ENCODE assay signal across 8 mouse cellular contexts in the genomic region with DNA sequence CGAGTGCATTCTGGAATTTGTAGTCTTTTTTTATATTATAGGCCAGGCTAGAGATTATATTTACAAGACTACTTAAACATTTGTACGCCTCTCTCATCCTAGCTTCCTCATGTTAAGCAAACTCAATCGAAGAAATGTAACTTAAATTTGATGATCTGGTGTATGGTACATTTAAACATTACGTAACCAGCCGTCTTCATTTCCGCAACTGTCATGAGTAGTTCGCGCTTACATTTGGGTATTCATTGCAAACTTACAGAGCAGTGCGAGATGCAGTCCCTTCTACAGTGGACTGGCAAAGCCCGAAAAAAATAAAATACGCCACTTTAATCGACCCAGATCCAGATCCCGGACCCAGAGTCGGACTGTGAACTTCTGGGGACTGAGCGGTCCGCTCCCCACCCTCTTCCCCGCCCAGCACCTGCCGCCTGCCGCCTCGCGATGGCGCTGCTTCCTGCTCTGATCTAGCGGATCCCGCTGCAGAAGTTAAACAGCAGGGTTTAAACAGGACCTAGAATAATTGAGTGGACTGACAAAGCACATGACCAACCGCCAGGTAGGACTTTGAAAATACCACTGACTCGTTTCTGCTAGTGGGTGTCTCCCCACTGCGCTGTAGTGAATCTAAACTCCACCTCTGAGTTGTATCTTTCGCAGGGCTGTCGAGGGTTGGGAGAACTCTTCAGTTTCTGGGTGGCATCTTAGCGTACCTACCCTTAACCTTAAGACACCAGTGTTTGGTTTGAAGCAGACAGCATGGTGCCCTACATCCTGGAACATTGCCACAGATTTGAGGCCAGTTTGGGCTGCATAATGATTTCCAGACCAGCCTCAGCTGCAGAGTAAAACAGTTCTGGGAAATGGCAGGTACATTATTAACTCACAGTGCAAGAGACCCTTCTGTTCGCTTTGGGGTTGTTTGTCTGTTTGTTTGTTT. TPM values are rescaled to one million over a fixed set of nuclear protein-coding genes. Genes with fewer than 3 reads are reported as not detected.
A peak's percentile ranks its signal among the peaks of the same experiment; 100 is the strongest.
DNase-seq lines count a peak whose midpoint lies in the region; ATAC-seq and TF ChIP-seq lines count a peak whose summit lies in the region.

No protein-coding gene starts in this region.

- no peak for TF ChIP-seq EP300 in CH12.LX (IDR thresholded peaks at IDR 0.05; ENCODE audit: low read length)
- no peak for TF ChIP-seq EP300 in heart, postnatal 0 days (IDR thresholded peaks at IDR 0.05; ENCODE audit: low read depth)
- peak; percentile 27 for TF ChIP-seq EP300 in liver, postnatal 0 days (IDR thresholded peaks at IDR 0.05; ENCODE audit: low read depth)

- dilution Hi-C loops in CH12.LX (cut with MboI; ENCODE audit: extremely low pct_ligation_motif_present, extremely low pct_unique_long_range_greater_than_20kb, low sequenced_read_pairs): no loop called here

- peak overlapping the region; percentile 86 for H3K4me2 ChIP-seq in CH12.LX (ENCODE audit: insufficient read depth, low read depth, poor library complexity, severe bottlenecking)
- H3K4me2 ChIP-seq in forebrain, embryonic 11.5 days (ENCODE audit: low read depth, low read length, severe bottlenecking): peak overlapping the region; percentile 64
- peak overlapping the region; percentile 68 for H3K4me2 ChIP-seq in heart, postnatal 0 days (ENCODE audit: low read depth, low read length)
- peak overlapping the region; percentile 68 for H3K4me2 ChIP-seq in liver, postnatal 0 days (ENCODE audit: low read depth, low read length)
- H3K4me2 ChIP-seq in neural tube, embryonic 13.5 days: peak overlapping the region; percentile 56

- peak; percentile 66 for TF ChIP-seq POLR2A in CH12.LX (IDR thresholded peaks at IDR 0.05; ENCODE audit: low read depth, low read length)

- peaks cover 3 to 35% of the 10 kb centered on the region in 2 experiments for H3K4me1 ChIP-seq in CH12.LX (ENCODE audit: control insufficient read depth in 1 of 2, insufficient read depth in 2 of 2)
- H3K4me1 ChIP-seq in forebrain, embryonic 11.5 days (replicated peaks; ENCODE audit: control insufficient read depth, insufficient read depth, low read length): peaks cover 3% of the 10 kb centered on the region; the same call in 1 of the 2 replicates
- peaks cover 15% of the 10 kb centered on the region; the same call in 1 of the 2 replicates for H3K4me1 ChIP-seq in heart, postnatal 0 days (ENCODE audit: control insufficient read depth, insufficient read depth)
- H3K4me1 ChIP-seq in liver, postnatal 0 days (ENCODE audit: insufficient read depth): peaks cover 41% of the 10 kb centered on the region
- H3K4me1 ChIP-seq in neural tube, embryonic 13.5 days (replicated peaks): peaks cover 18% of the 10 kb centered on the region

- H3K9ac ChIP-seq in CH12.LX (ENCODE audit: insufficient read depth, low read depth): peak overlapping the region; percentile 58
- H3K9ac ChIP-seq in forebrain, embryonic 11.5 days (ENCODE audit: low read length): peak overlapping the region; percentile 55
- H3K9ac ChIP-seq in heart, postnatal 0 days (replicated peaks; ENCODE audit: low read depth, low read length): peak overlapping the region; percentile 37; the same call in 1 of the 2 replicates
- H3K9ac ChIP-seq in liver, postnatal 0 days (replicated peaks): peak overlapping the region; percentile 64
- H3K9ac ChIP-seq in neural tube, embryonic 13.5 days: peak overlapping the region; percentile 61

- peak overlapping the region; percentile 46 for H3K27ac ChIP-seq in CH12.LX (ENCODE audit: insufficient read depth, low read depth)
- H3K27ac ChIP-seq in forebrain, embryonic 11.5 days (ENCODE audit: low read depth, low read length): peak overlapping the region; percentile 72
- H3K27ac ChIP-seq in heart, postnatal 0 days (ENCODE audit: low read depth): peak overlapping the region; percentile 88
- peak overlapping the region; percentile 86 for H3K27ac ChIP-seq in liver, postnatal 0 days (ENCODE audit: low read depth)
- peak overlapping the region; percentile 74 for H3K27ac ChIP-seq in neural tube, embryonic 13.5 days (replicated peaks)

- in situ Hi-C loops in CH12.LX (cut with MboI; ENCODE audit: low pct_ligation_motif_present, low pct_unique_long_range_greater_than_20kb, low sequenced_read_pairs): loop anchor here (5.0 kb wide), 1 partner anchor 45 kb away; a partner anchor contains a TSS

- peaks cover 16% of the 10 kb centered on the region for H3K79me2 ChIP-seq in CH12.LX (replicated peaks; ENCODE audit: control insufficient read depth, extremely low read depth, insufficient read depth, poor library complexity, severe bottlenecking)

- no peaks in the 10 kb centered on the region for H3K27me3 ChIP-seq in CH12.LX (replicated peaks)
- no peaks in the 10 kb centered on the region for H3K27me3 ChIP-seq in forebrain, embryonic 11.5 days (ENCODE audit: control insufficient read depth, insufficient read depth, low read length)
- H3K27me3 ChIP-seq in heart, postnatal 0 days (ENCODE audit: control insufficient read depth, insufficient read depth, low read length): no peaks in the 10 kb centered on the region
- H3K27me3 ChIP-seq in liver, postnatal 0 days (ENCODE audit: insufficient read depth, low read length): no peaks in the 10 kb centered on the region
- H3K27me3 ChIP-seq in neural tube, embryonic 13.5 days: no peaks in the 10 kb centered on the region

- WGBS in forebrain, embryonic 11.5 days: 4% methylated on average over 31 of the region's 31 CpGs
- 3% methylated on average over 31 of the region's 31 CpGs for WGBS in heart, postnatal 0 days
- WGBS in liver, postnatal 0 days (ENCODE audit: insufficient replicate concordance): under 1% methylated on average over 30 of the region's 31 CpGs
- WGBS in neural tube, embryonic 13.5 days: 4% methylated on average over 31 of the region's 31 CpGs

- ATAC-seq in forebrain, embryonic 11.5 days (replicated peaks; ENCODE audit: low FRiP score): peak; percentile 80
- peak; percentile 80 for ATAC-seq in heart, postnatal 0 days (ENCODE audit: insufficient read depth, low read depth)
- peak; percentile 76 for ATAC-seq in liver, postnatal 0 days
- ATAC-seq in neural tube, embryonic 13.5 days (ENCODE audit: low read depth): peak; percentile 81

- peak; percentile 74 for TF ChIP-seq RAD21 in CH12.LX (IDR thresholded peaks at IDR 0.05; ENCODE audit: low read depth, low read length)

- peak; percentile 90 for DNase-seq in CH12.LX (ENCODE audit: extremely low read depth)
- peak; percentile 73 for DNase-seq in c-Kit-negative CD71-positive TER-119-positive erythroid progenitor cells, embryonic 14.5 days (ENCODE audit: low read depth, low spot score)
- peak; percentile 91 for DNase-seq in forebrain, embryonic 11.5 days (ENCODE audit: low spot score)
- DNase-seq in heart, postnatal 0 days (ENCODE audit: low spot score): peak; percentile 91
- peak; percentile 94 to 96 for DNase-seq in kidney, postnatal 36 days
- peak; percentile 92 for DNase-seq in liver, postnatal 0 days
- DNase-seq in testis, postnatal 14 days (ENCODE audit: low spot score): peak; percentile 79

- peak; percentile 8 to 94; a peak in 2 of 4 replicates for TF ChIP-seq CTCF in CH12.LX (conservative IDR thresholded peaks at IDR 0.05 in 1 of 2, IDR thresholded peaks at IDR 0.05 in 1 of 2; ENCODE audit: low read depth in 2 of 2, low read length in 2 of 2)
- peak; percentile 89 for TF ChIP-seq CTCF in heart, postnatal 0 days (IDR thresholded peaks at IDR 0.05; ENCODE audit: low read depth)
- TF ChIP-seq CTCF in liver, postnatal 0 days (IDR thresholded peaks at IDR 0.05; ENCODE audit: low read depth): peak; percentile 97

- H3K36me3 ChIP-seq in CH12.LX (replicated peaks in 1 of 2; ENCODE audit: control insufficient read depth in 1 of 2, insufficient read depth in 1 of 2, low read length in 1 of 2): peaks cover 15 to 31% of the 10 kb centered on the region in 2 experiments
- H3K36me3 ChIP-seq in forebrain, embryonic 11.5 days (ENCODE audit: control insufficient read depth, insufficient read depth, low read length): peaks cover 6% of the 10 kb centered on the region; the same call in 1 of the 2 replicates
- peaks cover 15% of the 10 kb centered on the region for H3K36me3 ChIP-seq in heart, postnatal 0 days (replicated peaks; ENCODE audit: control insufficient read depth, insufficient read depth, low read length)
- H3K36me3 ChIP-seq in liver, postnatal 0 days (replicated peaks; ENCODE audit: insufficient read depth, low read length): peaks cover 21% of the 10 kb centered on the region
- H3K36me3 ChIP-seq in neural tube, embryonic 13.5 days: peaks cover 20% of the 10 kb centered on the region

- H3K9me3 ChIP-seq in CH12.LX (replicated peaks; ENCODE audit: low read length): no peaks in the 10 kb centered on the region
- no peaks in the 10 kb centered on the region for H3K9me3 ChIP-seq in forebrain, embryonic 11.5 days (ENCODE audit: control insufficient read depth, low read length)
- H3K9me3 ChIP-seq in heart, postnatal 0 days (replicated peaks; ENCODE audit: control insufficient read depth, low read length): no peaks in the 10 kb centered on the region
- H3K9me3 ChIP-seq in liver, postnatal 0 days (ENCODE audit: low read length): no peaks in the 10 kb centered on the region
- H3K9me3 ChIP-seq in neural tube, embryonic 13.5 days: no peaks in the 10 kb centered on the region

- H3K4me3 ChIP-seq in CH12.LX (replicated peaks in 1 of 3; ENCODE audit: low read depth in 2 of 3, low read length in 2 of 3, poor library complexity in 1 of 3): peak overlapping the region; percentile 51 to 96 (median 63)
- peak overlapping the region; percentile 49 for H3K4me3 ChIP-seq in forebrain, embryonic 11.5 days (ENCODE audit: low read depth, low read length)
- peak overlapping the region; percentile 59 for H3K4me3 ChIP-seq in heart, postnatal 0 days (ENCODE audit: low read depth, low read length)
- H3K4me3 ChIP-seq in liver, postnatal 0 days (ENCODE audit: low read depth, low read length): peak overlapping the region; percentile 61
- H3K4me3 ChIP-seq in neural tube, embryonic 13.5 days: peak overlapping the region; percentile 49

RNA-seq across cellular contexts. Expression of a gene that starts 0.7 kb away (rescaled TPM):
- total RNA-seq in CH12.LX (2012; rRNA removed): 27.1 and 30.7 TPM in 2 replicates
- total RNA-seq in CH12.LX (2014; rRNA removed): 14.0 and 15.2 TPM in 2 replicates
- 70.8 and 97.1 TPM in 2 replicates for polyA plus RNA-seq in CH12.LX (2012; ENCODE audit: insufficient read length, low read depth)
- polyA plus RNA-seq in forebrain, embryonic 11.5 days (2014; fragmentation: Nextera tagmentation; extraction: Ambion mirVana): 100.0 and 111 TPM in 2 replicates
- 113 and 120 TPM in 2 replicates for total RNA-seq in heart, postnatal 0 days (2014; rRNA removed; ENCODE audit: low replicate concordance)
- 106 and 117 TPM in 2 replicates for polyA plus RNA-seq in heart, postnatal 0 days (2015; fragmentation: Nextera tagmentation; extraction: Ambion mirVana)
- 63.3 and 65.0 TPM in 2 replicates for polyA plus RNA-seq in liver, postnatal 0 days (2015; fragmentation: Nextera tagmentation; extraction: Ambion mirVana)
- polyA plus RNA-seq in neural tube, embryonic 13.5 days (2015; fragmentation: Nextera tagmentation; extraction: Ambion mirVana): 136 and 153 TPM in 2 replicates

RNA-seq across cellular contexts. Expression of a gene that starts 9.7 kb away (rescaled TPM):
- total RNA-seq in CH12.LX (2012; rRNA removed): 12.2 and 14.0 TPM in 2 replicates
- total RNA-seq in CH12.LX (2014; rRNA removed): 8.9 and 9.6 TPM in 2 replicates
- 15.7 and 16.8 TPM in 2 replicates for polyA plus RNA-seq in CH12.LX (2012; ENCODE audit: insufficient read length, low read depth)
- polyA plus RNA-seq in forebrain, embryonic 11.5 days (2014; fragmentation: Nextera tagmentation; extraction: Ambion mirVana): 1.6 and 2.2 TPM in 2 replicates
- total RNA-seq in heart, postnatal 0 days (2014; rRNA removed; ENCODE audit: low replicate concordance): 0.27 and 2.7 TPM in 2 replicates
- polyA plus RNA-seq in heart, postnatal 0 days (2015; fragmentation: Nextera tagmentation; extraction: Ambion mirVana): 0.42 and 0.47 TPM in 2 replicates
- 6.1 and 6.9 TPM in 2 replicates for polyA plus RNA-seq in liver, postnatal 0 days (2015; fragmentation: Nextera tagmentation; extraction: Ambion mirVana)
- polyA plus RNA-seq in neural tube, embryonic 13.5 days (2015; fragmentation: Nextera tagmentation; extraction: Ambion mirVana): 0.70 and 1.3 TPM in 2 replicates

RNA-seq across cellular contexts. Expression of a gene that starts 39.5 kb away (rescaled TPM):
- 0.21 and 0.38 TPM in 2 replicates for total RNA-seq in CH12.LX (2012; rRNA removed)
- 0.21 TPM in 1 of 2 replicates, not detected in the other for total RNA-seq in CH12.LX (2014; rRNA removed)
- 0.50 TPM in 1 of 2 replicates, not detected in the other for polyA plus RNA-seq in CH12.LX (2012; ENCODE audit: insufficient read length, low read depth)
- polyA plus RNA-seq in forebrain, embryonic 11.5 days (2014; fragmentation: Nextera tagmentation; extraction: Ambion mirVana): 3.4 and 3.8 TPM in 2 replicates
- 89.0 and 104 TPM in 2 replicates for total RNA-seq in heart, postnatal 0 days (2014; rRNA removed; ENCODE audit: low replicate concordance)
- polyA plus RNA-seq in heart, postnatal 0 days (2015; fragmentation: Nextera tagmentation; extraction: Ambion mirVana): 42.8 and 43.9 TPM in 2 replicates
- 5.7 and 7.4 TPM in 2 replicates for polyA plus RNA-seq in liver, postnatal 0 days (2015; fragmentation: Nextera tagmentation; extraction: Ambion mirVana)
- polyA plus RNA-seq in neural tube, embryonic 13.5 days (2015; fragmentation: Nextera tagmentation; extraction: Ambion mirVana): 4.3 and 5.5 TPM in 2 replicates

RNA-seq across cellular contexts. Expression of a gene that starts 43.5 kb away (rescaled TPM):
- total RNA-seq in CH12.LX (2012; rRNA removed) (2.0 and 2.8 TPM in 2 replicates), CH12.LX (2014; rRNA removed) (0.66 and 0.81 TPM in 2 replicates)
- polyA plus RNA-seq in CH12.LX (2012; ENCODE audit: insufficient read length, low read depth): 1.1 and 1.4 TPM in 2 replicates
- polyA plus RNA-seq in forebrain, embryonic 11.5 days (2014; fragmentation: Nextera tagmentation; extraction: Ambion mirVana): 1.8 and 1.9 TPM in 2 replicates
- total RNA-seq in heart, postnatal 0 days (2014; rRNA removed; ENCODE audit: low replicate concordance): 5.9 and 15.0 TPM in 2 replicates
- 2.7 TPM in 2 replicates for polyA plus RNA-seq in heart, postnatal 0 days (2015; fragmentation: Nextera tagmentation; extraction: Ambion mirVana)
- 1.1 and 1.2 TPM in 2 replicates for polyA plus RNA-seq in liver, postnatal 0 days (2015; fragmentation: Nextera tagmentation; extraction: Ambion mirVana)
- 2.7 and 3.7 TPM in 2 replicates for polyA plus RNA-seq in neural tube, embryonic 13.5 days (2015; fragmentation: Nextera tagmentation; extraction: Ambion mirVana)

RNA-seq across cellular contexts. Expression of a gene that starts 51.2 kb away (rescaled TPM):
- 157 and 159 TPM in 2 replicates for total RNA-seq in CH12.LX (2012; rRNA removed)
- total RNA-seq in CH12.LX (2014; rRNA removed): 95.6 and 109 TPM in 2 replicates
- polyA plus RNA-seq in CH12.LX (2012; ENCODE audit: insufficient read length, low read depth): 171 and 188 TPM in 2 replicates
- 98.0 and 109 TPM in 2 replicates for polyA plus RNA-seq in forebrain, embryonic 11.5 days (2014; fragmentation: Nextera tagmentation; extraction: Ambion mirVana)
- 114 and 153 TPM in 2 replicates for total RNA-seq in heart, postnatal 0 days (2014; rRNA removed; ENCODE audit: low replicate concordance)
- polyA plus RNA-seq in heart, postnatal 0 days (2015; fragmentation: Nextera tagmentation; extraction: Ambion mirVana): 79.1 and 80.8 TPM in 2 replicates
- 43.9 and 44.0 TPM in 2 replicates for polyA plus RNA-seq in liver, postnatal 0 days (2015; fragmentation: Nextera tagmentation; extraction: Ambion mirVana)
- 69.1 and 78.3 TPM in 2 replicates for polyA plus RNA-seq in neural tube, embryonic 13.5 days (2015; fragmentation: Nextera tagmentation; extraction: Ambion mirVana)

Comparison
In these comparisons a context has a peak if more than half of its experiments do, and no peak if none do; other contexts are left out.
1. Peak in every context shown above with its lines: DNase-seq, ATAC-seq, H3K4me3 ChIP-seq and H3K27ac ChIP-seq.